Mouse (Mus musculus) 3134 (cell line): ENCODE data around the gene Fank1.

ENCODE experiments used
- DNase-seq: peaks from one replicate; pipeline ENCODE4 v3.0.0-alpha.2; 2011; ENCODE audit warnings: low spot score; ENCODE audit not compliant: insufficient read length; ENCODE audit errors: extremely low read depth

The Fank1 gene

GRCm38 (mm10) chr7:133776626-133776996 lies at the start of gene Fank1:
Gene Fank1, plus strand, starts transcription at chr7:133776861.
- DNase-seq: peak; percentile 88

- DNase-seq: no peak
These were observed 49.6 kb upstream of the Fank1 start for GRCm38 (mm10) chr7:133727027-133727426.

- no peak for DNase-seq
These were observed 47.3 kb upstream of the Fank1 start for GRCm38 (mm10) chr7:133729351-133729750.

GRCm38 (mm10) chr7:133730324-133731191 lies 46.1 kb upstream of the Fank1 start:
- no peak for DNase-seq

GRCm38 (mm10) chr7:133731971-133732645 lies 44.6 kb upstream of the Fank1 start:
- no peak for DNase-seq

GRCm38 (mm10) chr7:133740558-133740957 lies 36.1 kb upstream of the Fank1 start:
- no peak for DNase-seq

GRCm38 (mm10) chr7:133742530-133743325 lies 33.9 kb upstream of the Fank1 start:
- no peak for DNase-seq

GRCm38 (mm10) chr7:133743611-133744010 lies 33.0 kb upstream of the Fank1 start:
- no peak for DNase-seq

GRCm38 (mm10) chr7:133744209-133744608 lies 32.5 kb upstream of the Fank1 start:
- no peak for DNase-seq

- DNase-seq: no peak
These were observed 32.0 kb upstream of the Fank1 start for GRCm38 (mm10) chr7:133744701-133745100.

GRCm38 (mm10) chr7:133747372-133747771 lies 29.3 kb upstream of the Fank1 start:
- no peak for DNase-seq

GRCm38 (mm10) chr7:133748753-133749152 lies 27.9 kb upstream of the Fank1 start:
- no peak for DNase-seq

GRCm38 (mm10) chr7:133750666-133751065 lies 26.0 kb upstream of the Fank1 start:
- no peak for DNase-seq

- no peak for DNase-seq
These were observed 25.5 kb upstream of the Fank1 start for GRCm38 (mm10) chr7:133751163-133751562.

- no peak for DNase-seq
These were observed 18.7 kb upstream of the Fank1 start for GRCm38 (mm10) chr7:133757961-133758455.

- no peak for DNase-seq
These were observed 17.9 kb upstream of the Fank1 start for GRCm38 (mm10) chr7:133758716-133759115.

- no peak for DNase-seq
These were observed 16.9 kb upstream of the Fank1 start for GRCm38 (mm10) chr7:133759611-133760353.

- DNase-seq: no peak
These were observed 14.0 kb upstream of the Fank1 start for GRCm38 (mm10) chr7:133762696-133763095.

- no peak for DNase-seq
These were observed 12.2 kb upstream of the Fank1 start for GRCm38 (mm10) chr7:133764425-133764824.

GRCm38 (mm10) chr7:133765240-133765848 lies 11.3 kb upstream of the Fank1 start:
- no peak for DNase-seq
